Mouse (Mus musculus): ENCODE results near the gene Aimp2.

Aimp2 gene

GRCm38 (mm10) chr5:143902111-143902510 lies 7.5 kb downstream of the Aimp2 start:
- DNase-seq (ENCODE audit: low spot score in 2 of 2), result no peak

GRCm38 (mm10) chr5:143897635-143898330 lies 11.9 kb downstream of the Aimp2 start, which contains the start of gene Ankrd61:
TSS of gene Ankrd61 (minus strand) at chr5:143897685.
- no peak for DNase-seq (ENCODE audit: low spot score in 2 of 2)

- peak; percentile 10 to 31 for DNase-seq (ENCODE audit: low spot score in 2 of 2)
These were observed 16.3 kb downstream of the Aimp2 start for GRCm38 (mm10) chr5:143893396-143893795.

GRCm38 (mm10) chr5:143892255-143892886 lies 17.3 kb downstream of the Aimp2 start:
- DNase-seq (ENCODE audit: low spot score in 2 of 2), result no peak

GRCm38 (mm10) chr5:143890741-143891140 lies 18.9 kb downstream of the Aimp2 start:
- DNase-seq (ENCODE audit: low spot score in 2 of 2), result no peak

- no peak for DNase-seq (ENCODE audit: low spot score in 2 of 2)
These were observed 24.4 kb downstream of the Aimp2 start for GRCm38 (mm10) chr5:143885274-143885673.

GRCm38 (mm10) chr5:143874571-143874970 lies 35.1 kb downstream of the Aimp2 start:
- DNase-seq (ENCODE audit: low spot score in 2 of 2), result no peak

GRCm38 (mm10) chr5:143871547-143872169 lies 38.0 kb downstream of the Aimp2 start:
- peak in 1 of 2 experiments; percentile 16 for DNase-seq (ENCODE audit: low spot score in 2 of 2)

All from natural killer cell, adult 2 months (primary cell).